Mouse (Mus musculus) ovary, postnatal 10 days (tissue): ENCODE measurements at regions not wholly inside any gene's neighbourhood (a gene's known extent, or its start where the extent isn't known, plus 50 kb on each side); places are given as distances from the start of the nearest gene placed in this dataset.

Experiments
- DNase-seq: peaks from one replicate; pipeline ENCODE4 v3.0.0; 2022; ENCODE audit warnings: low spot score

DNA sequence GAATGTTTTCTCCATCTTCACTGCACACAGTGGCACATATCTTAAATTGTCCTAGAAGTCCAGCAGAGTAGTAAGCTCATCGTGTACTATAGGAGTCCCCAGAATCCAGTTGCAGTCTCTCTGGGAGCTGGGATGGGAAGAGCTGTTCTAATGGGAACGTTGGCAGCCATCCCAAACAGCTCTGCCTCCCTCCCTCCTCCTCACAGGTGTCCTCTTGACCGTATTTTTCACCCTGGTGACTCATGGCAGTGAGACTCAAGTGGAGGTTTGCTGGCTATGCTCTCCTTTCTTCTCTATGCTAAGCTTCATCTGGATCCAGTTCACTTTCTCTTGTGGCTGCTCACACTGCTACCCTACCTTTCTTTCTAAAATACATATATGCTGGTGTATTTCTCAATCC lies 109.2 kb upstream of the Sash1 start:
- DNase-seq, result no peak

DNA sequence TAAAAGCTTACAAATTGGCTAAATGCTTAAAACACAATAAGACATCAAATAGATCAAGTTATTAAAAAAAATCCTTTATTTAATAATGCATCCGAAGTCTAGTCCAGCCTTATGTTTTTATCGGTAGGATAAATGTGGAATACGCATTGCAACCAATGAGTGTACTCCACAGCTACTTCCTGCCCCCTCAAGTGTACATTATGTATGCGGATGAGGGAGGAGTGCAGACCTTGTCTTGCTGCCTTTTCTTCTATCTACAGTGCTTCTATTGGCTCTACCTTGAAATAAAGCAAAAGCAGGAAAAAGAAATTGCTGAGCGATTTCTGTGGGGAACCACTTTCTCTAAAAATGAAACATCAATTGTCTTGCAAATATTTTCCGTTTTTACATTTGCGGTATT lies 100.5 kb upstream of the Sash1 start:
- DNase-seq, result no peak

DNA sequence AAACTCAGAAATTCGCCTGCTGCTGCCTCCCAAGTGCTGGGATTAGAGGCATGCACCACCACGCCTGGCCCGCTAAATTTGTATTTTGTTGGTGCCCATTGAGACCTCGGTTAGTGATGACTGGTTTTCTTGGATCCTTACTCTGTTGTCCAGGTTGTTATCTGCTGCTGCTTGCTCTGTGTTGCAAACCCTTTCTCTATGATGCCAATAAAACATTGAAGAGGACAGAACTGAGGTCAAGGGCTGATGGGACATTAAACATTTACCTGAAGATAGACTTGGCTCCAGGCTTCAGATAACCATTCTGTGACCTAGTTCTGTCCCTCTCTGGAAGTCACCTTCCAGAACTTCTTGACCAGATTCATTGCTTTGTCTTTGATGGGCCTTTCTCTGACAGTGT lies 97.5 kb upstream of the Sash1 start:
- no peak for DNase-seq

DNA sequence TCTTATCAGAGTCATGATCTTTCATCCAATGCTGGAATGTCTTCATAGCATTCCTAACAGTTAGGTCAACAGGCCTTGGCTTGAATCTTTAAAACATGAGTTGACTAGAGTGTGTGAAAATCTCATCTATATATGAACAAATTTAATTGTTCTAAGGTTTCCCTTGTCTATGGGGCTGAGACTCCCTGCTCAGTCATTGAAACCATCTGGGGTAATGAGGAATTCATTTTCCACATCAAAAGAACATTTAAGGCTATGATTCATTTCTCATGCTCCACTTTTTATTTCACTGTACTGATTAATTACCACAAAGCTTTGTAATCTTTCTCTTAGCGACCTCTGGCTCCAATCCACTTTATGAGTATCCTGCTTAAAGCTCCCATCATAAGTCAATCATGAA lies 94.7 kb upstream of the Sash1 start:
- no peak for DNase-seq

DNA sequence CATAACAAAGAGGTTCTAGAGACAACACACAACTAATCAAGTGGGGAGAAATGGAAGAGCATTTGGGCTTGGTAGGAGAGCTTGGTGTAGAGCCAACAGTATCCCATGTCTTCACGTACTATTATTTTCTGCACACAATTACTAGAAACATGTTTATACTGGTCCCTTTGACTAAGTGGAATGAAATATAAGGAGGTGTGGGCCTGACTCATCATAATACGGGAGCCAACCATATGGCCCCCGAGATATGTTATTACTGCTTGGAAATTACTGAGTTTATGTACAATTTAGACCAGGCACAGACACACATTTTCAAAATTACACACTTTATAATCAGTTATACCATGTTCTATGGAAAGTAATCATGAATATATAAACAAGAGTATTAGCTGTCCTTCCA lies 92.7 kb upstream of the Sash1 start:
- DNase-seq, result no peak

DNA sequence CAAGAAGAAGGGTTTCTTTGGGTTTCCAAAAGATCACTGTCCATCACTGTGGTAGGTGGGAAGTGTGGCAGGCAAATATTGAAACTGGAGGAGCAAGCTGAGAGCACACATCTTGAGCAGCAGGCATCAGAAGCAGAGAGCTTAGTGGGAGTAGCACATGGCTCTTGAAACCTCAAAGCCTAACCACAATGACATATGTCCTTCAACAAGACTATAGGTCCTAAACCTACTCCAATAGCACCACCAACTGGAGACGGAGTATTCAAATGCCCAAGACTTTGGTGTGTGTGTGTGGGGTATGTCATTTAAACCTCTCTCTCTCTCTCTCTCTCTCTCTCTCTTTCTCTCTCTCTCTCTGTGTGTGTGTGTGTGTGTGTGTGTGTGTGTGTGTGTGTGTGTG lies 88.1 kb upstream of the Sash1 start:
- DNase-seq, result no peak

DNA sequence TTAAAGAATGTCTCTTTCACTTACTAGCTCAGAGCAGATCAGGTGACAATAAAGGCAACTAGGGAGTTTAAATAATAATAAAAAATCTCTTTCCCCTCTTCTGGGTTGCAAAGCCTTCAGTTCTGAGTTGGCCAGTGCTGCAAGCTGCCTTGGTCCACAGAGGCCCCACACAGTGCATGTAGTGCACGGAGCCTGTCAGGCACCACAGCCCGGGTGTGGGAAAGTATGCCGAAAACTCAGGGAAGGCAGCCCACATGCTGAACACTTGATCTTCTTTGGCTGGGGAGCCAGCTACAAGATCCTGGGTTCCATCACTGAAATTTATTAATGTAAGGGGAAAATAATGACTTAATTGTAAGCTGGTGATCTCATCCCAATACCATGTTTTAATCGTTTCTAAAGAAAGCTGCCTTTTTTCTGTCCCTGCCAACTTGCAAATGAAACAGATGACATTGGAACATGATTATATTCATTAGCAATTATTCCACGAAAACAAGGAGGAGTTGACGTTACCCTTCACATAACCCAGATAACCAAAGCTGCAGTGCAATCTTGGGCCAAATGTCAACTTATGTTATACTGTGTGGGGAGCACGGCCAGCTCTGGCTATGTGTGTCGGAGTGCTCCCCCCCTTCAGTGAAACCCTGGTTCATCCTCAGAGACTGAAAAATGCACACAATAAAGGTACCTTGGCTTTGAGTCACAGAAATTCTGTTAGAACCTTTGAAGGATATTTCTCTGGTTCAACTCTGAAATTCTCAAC lies 87.1 kb upstream of the Sash1 start:
- DNase-seq, result no peak

DNA sequence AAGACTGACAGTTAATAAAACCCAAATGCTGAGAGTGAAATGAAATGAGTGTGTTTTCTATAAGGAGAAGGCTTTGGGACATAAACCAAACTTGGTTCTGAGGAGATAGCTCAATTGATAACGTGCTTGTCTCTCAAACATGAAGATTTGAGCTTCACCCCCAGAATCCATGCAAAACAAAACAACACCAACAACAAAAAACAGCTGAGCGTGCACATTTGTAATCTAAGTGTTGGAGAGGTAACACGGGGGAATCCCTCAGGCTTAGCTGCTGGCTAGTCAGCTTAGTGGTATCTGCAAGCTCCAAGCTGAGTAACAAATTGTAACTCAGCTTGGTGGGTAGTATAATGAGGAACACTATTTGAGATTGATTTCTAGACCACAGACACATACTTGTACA lies 84.9 kb upstream of the Sash1 start:
- DNase-seq, result no peak

DNA sequence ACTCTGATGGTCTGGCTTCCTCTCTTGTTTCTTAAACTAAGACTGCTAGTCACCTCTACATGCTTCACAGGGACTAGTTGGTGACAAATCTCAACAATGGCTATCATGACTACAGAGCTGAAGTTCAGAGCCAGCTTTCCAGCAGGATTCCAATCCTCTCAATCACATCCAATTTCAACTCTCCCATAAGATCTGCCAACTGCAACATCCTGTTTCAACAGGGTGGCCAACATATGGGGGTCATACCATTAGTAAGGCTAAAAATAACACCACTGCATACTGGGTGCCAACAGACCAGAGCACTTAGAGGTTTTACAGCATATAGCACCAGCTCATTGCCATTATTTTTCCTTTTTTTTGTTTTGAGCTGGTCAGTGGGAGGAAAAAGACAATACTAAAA lies 83.7 kb upstream of the Sash1 start:
- DNase-seq, result no peak

DNA sequence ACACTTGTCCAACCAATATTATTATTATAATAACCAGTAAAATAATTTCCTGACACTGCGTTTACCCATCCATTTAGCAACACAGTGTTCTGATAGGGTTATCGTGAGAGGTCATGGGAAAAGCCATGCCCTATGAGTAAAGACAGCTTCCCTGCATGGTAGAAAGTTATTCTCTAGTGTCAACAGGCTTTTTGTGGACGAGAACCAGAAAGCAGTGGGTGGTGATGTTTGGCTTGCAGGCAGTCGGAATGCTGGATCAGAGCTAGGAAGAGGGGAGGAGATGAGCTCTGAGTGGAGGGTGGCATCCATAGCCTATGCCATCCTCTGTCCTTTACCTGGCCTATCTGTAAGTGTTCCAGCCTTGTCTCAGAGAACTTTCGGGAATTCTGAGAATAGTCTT lies 83.1 kb upstream of the Sash1 start:
- DNase-seq, result no peak

DNA sequence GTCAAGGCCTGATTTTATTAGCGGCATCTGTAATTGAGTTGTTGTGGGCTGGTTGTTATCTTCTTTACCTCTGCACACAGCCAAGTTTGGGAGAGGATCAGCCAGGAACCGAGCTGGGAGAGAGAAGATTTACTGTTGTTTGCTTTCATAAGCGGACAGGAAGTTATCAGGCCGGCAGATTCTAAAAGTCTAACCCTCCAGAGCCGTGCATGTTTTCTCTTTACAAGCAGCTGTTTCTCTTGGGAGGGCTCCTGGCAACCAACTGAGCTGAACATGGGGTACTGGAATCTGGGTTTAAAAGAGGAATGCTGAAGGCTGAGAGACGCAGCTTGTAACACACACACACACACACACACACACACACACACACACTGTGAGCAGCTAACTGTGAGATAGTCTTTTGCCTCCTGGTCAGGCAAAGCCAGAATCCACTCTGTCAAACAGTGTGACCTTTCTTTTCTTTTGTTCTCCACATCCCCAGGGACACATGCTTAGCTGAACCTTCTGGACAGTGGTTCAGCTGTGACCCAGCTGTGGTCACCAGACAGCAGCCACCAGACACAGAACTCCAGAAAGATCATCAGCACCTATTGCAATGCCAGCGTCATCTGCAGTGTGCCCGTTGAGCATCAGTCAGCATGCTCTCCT lies 82.5 kb upstream of the Sash1 start:
- DNase-seq, result no peak

DNA sequence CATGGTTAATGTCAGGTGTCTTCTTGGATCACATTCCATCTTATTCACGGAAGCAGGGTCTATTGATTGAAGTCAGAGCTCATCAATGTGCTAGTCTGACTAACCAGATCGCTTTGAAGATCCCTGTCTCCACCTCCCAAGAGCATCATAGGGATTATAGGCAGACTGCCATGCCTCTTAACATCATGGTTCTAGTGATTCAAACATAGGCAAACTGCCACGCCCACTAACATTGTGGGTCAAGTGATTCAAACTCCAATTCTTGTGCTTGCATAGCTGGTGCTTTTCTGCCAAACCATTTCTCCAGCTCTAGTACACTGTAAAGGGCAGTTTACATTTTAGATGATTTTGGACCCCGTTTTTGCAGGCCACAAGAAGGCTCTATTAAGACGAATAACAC lies 77.1 kb upstream of the Sash1 start:
- no peak for DNase-seq

DNA sequence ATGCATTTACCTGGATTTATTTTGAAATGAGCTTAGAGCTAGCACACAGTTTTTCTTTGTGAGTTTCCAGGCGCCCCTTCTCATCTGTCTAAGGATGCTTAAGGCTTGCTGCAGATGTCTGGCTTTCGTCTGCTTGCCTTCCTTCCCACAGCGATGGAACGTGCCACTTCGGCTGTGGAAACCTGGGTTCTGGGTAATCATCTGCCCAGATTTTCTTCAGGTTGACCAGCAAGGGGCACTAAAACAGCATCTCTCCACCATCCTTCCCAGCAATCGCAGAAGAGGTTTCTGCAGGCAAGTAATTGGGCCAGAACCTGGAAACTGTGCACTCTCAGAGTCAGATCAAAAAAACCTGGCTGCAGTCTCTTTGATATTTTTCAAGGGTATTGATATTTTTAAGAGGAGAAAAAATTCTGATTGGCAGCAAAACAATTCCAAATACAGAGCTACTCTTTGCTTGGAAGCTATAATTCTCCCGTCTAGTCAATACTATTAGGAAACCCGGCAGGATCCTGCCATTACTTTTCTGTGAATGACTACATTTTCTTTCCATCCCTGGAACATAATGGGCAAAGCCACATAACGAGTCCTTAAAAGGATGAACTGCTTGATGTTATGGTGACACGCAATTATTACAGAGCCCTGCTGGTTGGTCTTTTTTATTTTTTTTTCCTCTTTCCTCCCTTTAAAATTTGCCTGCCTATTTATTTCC lies 75.2 kb upstream of the Sash1 start:
- DNase-seq, result no peak

DNA sequence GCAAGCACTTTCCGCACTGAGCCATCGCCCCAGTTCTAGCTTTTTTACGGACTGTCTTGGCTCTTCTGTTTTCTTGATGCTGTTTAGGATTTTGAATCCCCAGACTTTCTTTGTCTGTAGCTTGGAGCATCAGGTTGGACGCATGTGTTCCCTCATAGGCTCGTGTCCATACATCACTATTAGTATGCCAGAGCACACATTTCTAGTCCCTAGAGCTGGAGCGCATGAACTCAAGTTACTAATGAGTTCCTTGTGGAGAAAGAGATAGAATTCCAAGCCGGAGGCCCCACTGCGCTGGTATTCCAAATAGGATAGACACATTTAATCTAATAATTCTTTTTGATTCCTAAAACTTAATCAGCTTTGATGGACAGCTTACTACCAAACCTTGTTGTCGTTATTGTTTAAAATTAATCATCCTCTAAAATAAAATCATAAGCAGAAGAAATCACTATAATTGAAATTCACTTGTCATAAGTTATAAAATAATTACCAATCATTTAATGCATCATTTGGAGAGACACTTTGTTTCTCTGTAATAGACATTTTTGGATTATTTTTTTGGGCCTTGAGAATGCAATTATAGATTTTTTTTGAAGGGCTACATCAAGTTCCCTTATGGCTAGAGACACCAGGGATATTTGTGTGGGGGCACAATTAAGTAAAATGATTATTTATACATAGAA lies 74.5 kb upstream of the Sash1 start:
- no peak for DNase-seq

DNA sequence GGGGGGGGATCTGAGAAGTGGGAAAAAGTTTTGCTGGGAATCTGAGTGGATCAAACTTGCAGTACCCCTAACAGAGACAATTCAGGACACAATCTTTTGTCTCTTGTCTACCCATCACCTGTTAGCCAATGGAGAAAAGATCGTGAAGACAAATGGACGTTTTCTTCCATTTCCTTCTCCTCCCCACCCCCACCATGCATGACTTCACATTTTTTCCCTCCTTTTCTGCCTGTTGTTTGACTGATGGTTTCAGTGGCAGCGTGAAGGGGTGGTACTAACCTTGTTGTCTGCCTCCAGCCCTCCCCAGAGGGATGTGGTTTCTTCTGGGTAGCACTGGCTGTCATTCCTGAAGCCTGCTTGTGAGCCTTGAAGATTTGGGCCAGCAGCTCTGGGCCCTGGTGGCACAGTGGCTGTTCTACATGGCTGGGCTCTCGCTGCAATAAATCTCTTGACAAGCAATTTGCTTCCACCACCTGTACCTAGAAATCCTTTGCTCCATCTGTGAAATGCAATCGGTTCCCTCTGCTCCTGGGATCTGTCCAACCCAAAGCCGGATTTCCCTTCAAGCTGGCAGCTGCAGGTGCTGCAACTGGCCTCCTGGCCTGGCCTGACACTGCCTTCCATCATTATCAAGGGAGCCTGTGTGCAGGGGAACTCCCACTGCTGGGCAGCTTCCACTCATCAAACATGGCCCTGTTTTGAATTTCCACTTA lies 69.8 kb upstream of the Sash1 start:
- DNase-seq, result no peak

DNA sequence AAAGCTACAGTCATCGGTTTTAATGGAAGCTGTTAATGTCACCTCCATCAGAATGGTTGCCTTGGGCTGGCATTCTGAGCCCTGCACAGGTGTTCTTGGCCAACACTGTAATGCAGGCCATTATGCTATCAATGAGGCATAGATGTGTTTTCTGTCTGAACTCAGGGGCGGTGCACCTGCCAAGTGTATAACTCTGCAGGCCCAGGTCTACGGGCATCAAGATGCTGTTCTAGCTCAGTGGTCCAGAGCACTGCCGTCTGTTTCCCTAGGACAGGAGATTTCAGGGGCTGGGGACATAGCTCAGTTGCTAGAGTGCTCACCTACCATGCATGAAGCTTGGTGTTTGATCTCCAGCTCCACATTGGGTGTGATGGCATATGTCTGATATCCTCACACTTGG lies 68.1 kb upstream of the Sash1 start:
- DNase-seq, result no peak

DNA sequence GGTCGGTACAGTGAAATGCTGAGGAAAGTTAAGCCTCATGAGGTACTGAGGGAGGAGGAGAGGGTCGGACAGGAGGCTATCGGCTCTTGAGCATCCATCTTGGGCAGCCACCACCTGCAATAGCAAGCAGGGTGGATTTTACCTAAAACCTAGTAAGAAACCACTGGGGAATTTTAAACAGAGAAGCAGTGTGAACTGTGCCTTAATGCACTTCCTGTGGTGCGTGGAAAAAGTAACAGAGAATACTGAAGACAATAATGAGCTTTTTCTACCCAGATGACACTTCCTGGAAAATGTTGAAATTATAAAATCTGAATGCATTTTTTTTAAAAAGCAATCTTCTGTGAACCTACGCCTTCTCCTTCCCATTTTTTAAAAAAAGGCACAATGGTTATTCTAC lies 67.1 kb upstream of the Sash1 start:
- DNase-seq, result no peak

DNA sequence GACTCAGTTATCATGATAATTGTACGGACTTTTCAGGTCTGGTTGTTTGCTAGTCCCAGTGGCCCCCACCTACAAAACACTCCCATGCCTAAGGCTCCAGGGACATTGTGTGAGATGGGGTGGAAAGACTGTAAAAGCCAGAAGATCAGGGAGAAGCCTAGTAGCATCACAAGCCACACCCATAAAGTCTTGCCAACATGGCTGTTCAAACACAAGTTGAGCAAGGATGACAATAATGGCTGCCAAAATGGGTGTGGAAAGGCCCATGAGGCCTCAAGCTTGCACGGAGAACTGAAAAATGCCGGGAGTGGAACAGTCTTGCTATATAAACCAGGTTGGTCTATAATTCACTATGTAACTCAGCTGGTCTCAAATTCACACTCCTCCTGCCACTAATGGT lies 66.1 kb upstream of the Sash1 start:
- no peak for DNase-seq

DNA sequence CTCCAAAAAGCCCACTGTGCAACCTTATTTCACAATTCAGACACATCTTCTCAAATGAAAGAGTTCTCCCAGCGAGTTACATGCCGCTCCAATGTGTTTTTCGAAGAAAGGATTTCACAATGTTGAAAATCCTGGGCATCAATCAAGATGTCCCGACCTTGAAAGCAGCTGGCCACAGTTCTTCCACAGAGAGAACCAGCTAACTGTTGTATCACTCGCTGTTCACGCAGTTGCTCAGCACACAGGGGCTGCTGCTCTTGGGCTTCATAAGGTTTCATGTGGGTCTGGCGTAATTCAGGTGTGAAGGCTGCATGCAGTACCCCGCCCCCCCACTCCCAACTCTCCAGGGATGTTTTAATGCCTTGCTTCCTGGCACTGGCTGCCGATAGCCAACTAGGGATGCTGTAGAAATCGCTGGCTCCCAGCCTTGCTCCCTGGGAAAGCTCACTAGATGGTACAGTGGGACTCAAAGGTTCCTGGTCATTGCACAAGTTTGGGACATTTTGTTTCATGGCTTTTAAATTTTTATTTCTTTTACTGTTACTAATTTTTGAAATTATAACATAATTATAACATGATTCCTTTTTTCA lies 65.5 kb upstream of the Sash1 start:
- DNase-seq, result no peak

DNA sequence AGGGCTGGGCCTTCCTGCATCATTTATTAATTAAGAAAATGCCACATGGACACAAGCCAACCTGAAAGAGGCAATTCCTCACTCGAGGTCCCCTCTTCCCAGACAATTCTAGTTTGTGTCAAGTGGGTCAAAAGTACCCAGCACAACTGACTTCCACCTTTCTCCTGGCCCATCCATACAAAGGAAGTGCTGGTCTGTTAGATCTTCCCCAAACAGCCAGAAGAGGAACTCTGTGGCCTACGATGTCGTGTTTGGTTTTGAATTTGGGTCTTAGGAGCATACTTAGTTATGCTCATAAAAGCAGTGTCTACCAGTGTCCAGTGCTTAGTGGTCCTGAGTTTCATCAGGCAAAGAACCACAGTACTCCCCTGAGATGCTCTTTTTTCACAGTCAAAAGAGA lies 62.4 kb upstream of the Sash1 start:
- DNase-seq, result no peak

DNA sequence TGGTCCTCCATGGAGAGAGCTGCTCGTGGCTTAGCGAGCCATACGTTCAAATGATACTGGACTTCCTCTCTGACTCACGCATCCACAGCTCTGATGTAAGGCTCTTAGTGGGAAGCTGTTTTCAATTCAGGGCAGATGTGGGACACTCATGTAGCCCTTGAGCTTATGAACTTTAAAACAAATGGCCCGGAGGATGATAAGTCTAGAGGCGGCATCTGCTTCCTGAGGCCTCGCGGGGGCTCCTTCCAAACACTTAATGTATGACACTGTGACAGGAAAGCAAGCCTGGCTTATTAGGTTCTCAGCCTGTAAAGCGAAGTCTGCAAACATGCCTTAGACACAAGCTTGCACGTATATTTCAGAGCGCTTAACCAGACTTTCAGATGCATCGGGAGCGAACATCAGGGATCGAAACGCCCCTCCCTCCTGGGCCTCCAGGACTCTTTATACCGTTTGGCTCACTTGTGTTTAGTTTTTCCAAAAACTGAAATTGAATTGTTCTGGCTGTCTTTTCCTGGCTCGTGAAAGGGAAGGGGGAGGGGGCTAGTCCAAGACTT lies 59.4 kb upstream of the Sash1 start:
- no peak for DNase-seq

DNA sequence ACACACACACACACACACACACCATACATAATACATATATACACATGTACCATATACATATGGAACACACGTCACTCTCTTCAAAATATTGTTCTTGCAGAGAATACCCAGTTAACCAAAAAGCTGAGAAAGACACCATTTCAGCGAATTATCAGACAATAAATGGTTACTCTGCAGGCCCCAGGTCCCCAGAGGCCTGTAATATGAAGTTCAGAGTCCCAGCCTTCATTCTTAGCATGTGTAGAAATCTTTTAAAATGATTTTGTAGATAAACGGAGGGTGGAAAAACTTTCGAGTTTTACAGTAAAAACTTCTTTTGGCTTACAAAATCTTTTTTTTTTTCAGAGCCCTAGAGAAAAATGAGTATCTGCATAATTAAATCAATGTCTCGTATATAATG lies 58.7 kb upstream of the Sash1 start:
- no peak for DNase-seq
